Mouse (Mus musculus) myocyte (in vitro differentiated cells): ENCODE data around the gene Itm2c. TPM values are rescaled to one million over a fixed set of nuclear protein-coding genes. Genes with fewer than 3 reads are reported as not detected.

ENCODE experiments used
- H3K27me3 ChIP-seq: one replicate; pipeline ENCODE4 v1.6.1; 2011; ENCODE audit not compliant: control insufficient read depth, insufficient read depth, insufficient read length
- H3K36me3 ChIP-seq: one replicate; pipeline ENCODE4 v1.6.1; 2011; ENCODE audit not compliant: control insufficient read depth, insufficient read depth
- H3K4me2 ChIP-seq: one replicate; pipeline ENCODE4 v1.6.1; 2011; ENCODE audit warnings: low read depth, control low read depth
- H3K4me3 ChIP-seq: one replicate; pipeline ENCODE4 v1.5.1; 2011; ENCODE audit warnings: mild to moderate bottlenecking, control low read depth, moderate library complexity
- H3K79me2 ChIP-seq: one replicate; pipeline ENCODE4 v1.6.1; 2011; ENCODE audit not compliant: control insufficient read depth, insufficient read depth
- H3ac ChIP-seq: one replicate; pipeline ENCODE4 v1.6.1; 2011; ENCODE audit not compliant: control insufficient read depth, insufficient read length
- CEBPB ChIP-seq: IDR thresholded peaks from 2 replicates; pipeline ENCODE4 v1.6.1; 2011; ENCODE audit warnings: mild to moderate bottlenecking, moderate library complexity; ENCODE audit not compliant: poor library complexity, insufficient read depth, severe bottlenecking
- E2F4 ChIP-seq: IDR thresholded peaks from one replicate; pipeline ENCODE4 v1.6.1; 2011; ENCODE audit warnings: mild to moderate bottlenecking, control low read depth, moderate library complexity; ENCODE audit not compliant: insufficient read depth
- MAX ChIP-seq: IDR thresholded peaks from one replicate; pipeline ENCODE4 v1.6.1; 2011; ENCODE audit warnings: low read depth, mild to moderate bottlenecking, control low read depth
- MYOD1 ChIP-seq, 3 experiments: IDR thresholded peaks; one replicate each; pipeline ENCODE4 v1.6.1; 2011; ENCODE audit warnings: control low read depth in 2 of 3, low read depth in 2 of 3, mild to moderate bottlenecking in 2 of 3, moderate library complexity in 1 of 3; ENCODE audit not compliant: insufficient read length in 2 of 3, control insufficient read depth in 1 of 3
- MYOG ChIP-seq, 3 experiments: IDR thresholded peaks; one replicate each; pipeline ENCODE4 v1.6.1; 2011; ENCODE audit warnings: control low read depth in 2 of 3, low read depth in 2 of 3, mild to moderate bottlenecking in 2 of 3; ENCODE audit not compliant: insufficient read length in 2 of 3, control insufficient read depth in 1 of 3, insufficient read depth in 1 of 3
- POLR2A ChIP-seq: IDR thresholded peaks from one replicate; pipeline ENCODE4 v1.6.1; 2011; ENCODE audit warnings: low read depth, mild to moderate bottlenecking, control low read depth, moderate library complexity; ENCODE audit not compliant: insufficient read length
- POLR2AphosphoS2 ChIP-seq: IDR thresholded peaks from one replicate; pipeline ENCODE4 v1.6.1; 2011; ENCODE audit warnings: low read depth, control low read depth; ENCODE audit not compliant: insufficient read length
- REST ChIP-seq: IDR thresholded peaks from one replicate; pipeline ENCODE4 v1.6.1; 2011; ENCODE audit warnings: mild to moderate bottlenecking, control low read depth, moderate library complexity; ENCODE audit not compliant: insufficient read depth, insufficient read length
- SRF ChIP-seq: IDR thresholded peaks from one replicate; pipeline ENCODE4 v1.6.1; 2011; ENCODE audit warnings: low read depth; ENCODE audit not compliant: control insufficient read depth, insufficient read length
- TCF12 ChIP-seq: IDR thresholded peaks from one replicate; pipeline ENCODE4 v1.6.1; 2011; ENCODE audit warnings: mild to moderate bottlenecking, control low read depth; ENCODE audit not compliant: poor library complexity, insufficient read depth, severe bottlenecking
- TCF3 ChIP-seq: IDR thresholded peaks from one replicate; pipeline ENCODE4 v1.6.1; 2011; ENCODE audit warnings: low read depth, control low read depth; ENCODE audit not compliant: insufficient read length
- USF1 ChIP-seq: IDR thresholded peaks from one replicate; pipeline ENCODE4 v1.6.1; 2011; ENCODE audit warnings: low read depth, mild to moderate bottlenecking, control low read depth, moderate library complexity
- polyA plus RNA-seq: library from polyadenylated mRNA; unstranded; fragments of >200 nt; fragmentation: generic; extraction: Trizol; gene quantifications from one replicate; pipeline ENCODE4 v1.2.1, GENCODE M21; 2012; ENCODE audit warnings: missing spikeins

The Itm2c gene
- polyA plus RNA-seq, 1 experiment, result 86.6 TPM

DNA sequence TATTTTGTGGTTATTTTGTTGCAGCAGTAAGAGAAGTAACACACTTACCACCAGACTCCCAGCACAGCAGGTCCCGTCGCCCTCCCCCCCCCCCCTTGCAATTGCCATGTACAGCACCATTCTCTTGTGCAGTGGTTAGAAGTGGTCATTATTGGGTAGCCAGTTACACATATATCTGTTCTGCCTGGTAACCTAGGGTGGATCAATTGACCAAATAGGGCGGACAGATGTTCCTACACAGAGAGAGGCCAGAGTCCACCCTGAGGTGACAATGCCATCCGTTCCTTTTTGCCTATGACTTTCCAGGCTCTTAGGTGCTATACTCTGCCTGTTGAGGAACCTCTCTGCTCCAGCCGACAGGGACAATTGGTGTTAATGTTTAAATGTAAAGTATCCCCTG lies 31.1 kb downstream of the Itm2c start:
- Histone ChIP-seq H3ac (no peak overlapping the region), H3K27me3 (peaks cover 12% of the 10 kb centered on the region), H3K4me3 (no peak overlapping the region), H3K4me2 (no peak overlapping the region), H3K36me3 (no peaks in the 10 kb centered on the region), H3K79me2 (no peaks in the 10 kb centered on the region)
- TF ChIP-seq SRF (no peak), MAX (no peak), USF1 (no peak), E2F4 (no peak), TCF12 (no peak), TCF3 (no peak), REST (no peak), MYOG (IDR thresholded peaks at IDR 0.05; ENCODE audit: control insufficient read depth in 1 of 3, insufficient read depth in 1 of 3, insufficient read length in 2 of 3, low read depth in 2 of 3) (no peak), POLR2A (no peak), POLR2AphosphoS2 (no peak), CEBPB (no peak), MYOD1 (IDR thresholded peaks at IDR 0.05; ENCODE audit: control insufficient read depth in 1 of 3, insufficient read length in 2 of 3, low read depth in 2 of 3) (no peak)

DNA sequence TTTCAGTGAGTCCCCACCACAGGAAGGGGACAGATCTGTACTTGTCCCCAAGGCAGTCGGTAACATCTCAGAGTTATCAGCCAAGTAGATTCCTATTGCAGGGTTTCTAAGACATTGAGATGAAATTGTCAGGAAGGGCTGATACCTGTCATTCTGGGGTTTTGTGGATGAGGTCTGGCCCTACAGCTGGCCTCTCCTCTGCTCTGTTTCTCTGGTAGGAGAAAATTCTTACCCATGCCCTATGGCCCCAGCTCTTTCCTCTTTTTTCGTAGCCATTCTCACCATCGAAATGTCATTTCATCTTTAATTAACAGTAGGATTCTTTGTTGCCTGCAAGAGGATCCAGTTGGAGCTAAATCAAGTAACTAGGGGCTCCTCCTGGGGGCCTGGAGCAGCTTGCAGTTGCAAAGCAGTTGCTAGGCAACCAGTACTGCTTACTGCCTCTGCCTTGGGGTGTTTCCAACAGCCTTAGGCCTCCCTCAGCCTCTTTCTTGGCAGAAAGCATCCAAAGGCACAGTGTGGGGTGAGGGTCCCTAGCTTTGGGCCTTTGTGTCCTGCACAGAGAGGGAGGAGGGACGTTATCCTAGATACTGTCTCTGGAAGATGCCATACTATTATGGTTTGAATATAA lies 34.1 kb downstream of the Itm2c start, which contains the start of gene 4933407L21Rik:
Gene 4933407L21Rik (plus strand): TSS at position 427 of the 631 bp plus-strand sequence.
- no peak within 1 kb of the TSS for H3K4me2 ChIP-seq
- H3K4me3 ChIP-seq, result no peak within 1 kb of the TSS
- H3ac ChIP-seq, result no peak within 1 kb of the TSS
- H3K27me3 ChIP-seq, result peaks cover 13% of the 10 kb centered on the region
- no peaks in the 10 kb centered on the region for H3K79me2 ChIP-seq
- no peaks in the 10 kb centered on the region for H3K36me3 ChIP-seq
- TF ChIP-seq E2F4, result no peak
- no peak for TF ChIP-seq TCF3
- TF ChIP-seq MYOG (IDR thresholded peaks at IDR 0.05; ENCODE audit: control insufficient read depth in 1 of 3, insufficient read depth in 1 of 3, insufficient read length in 2 of 3, low read depth in 2 of 3), result no peak
- no peak for TF ChIP-seq TCF12
- no peak for TF ChIP-seq CEBPB
- no peak for TF ChIP-seq USF1
- TF ChIP-seq MYOD1 (IDR thresholded peaks at IDR 0.05; ENCODE audit: control insufficient read depth in 1 of 3, insufficient read length in 2 of 3, low read depth in 2 of 3), result no peak
- no peak for TF ChIP-seq REST
- TF ChIP-seq MAX, result no peak
- no peak for TF ChIP-seq POLR2AphosphoS2
- no peak for TF ChIP-seq SRF
- TF ChIP-seq POLR2A, result no peak

DNA sequence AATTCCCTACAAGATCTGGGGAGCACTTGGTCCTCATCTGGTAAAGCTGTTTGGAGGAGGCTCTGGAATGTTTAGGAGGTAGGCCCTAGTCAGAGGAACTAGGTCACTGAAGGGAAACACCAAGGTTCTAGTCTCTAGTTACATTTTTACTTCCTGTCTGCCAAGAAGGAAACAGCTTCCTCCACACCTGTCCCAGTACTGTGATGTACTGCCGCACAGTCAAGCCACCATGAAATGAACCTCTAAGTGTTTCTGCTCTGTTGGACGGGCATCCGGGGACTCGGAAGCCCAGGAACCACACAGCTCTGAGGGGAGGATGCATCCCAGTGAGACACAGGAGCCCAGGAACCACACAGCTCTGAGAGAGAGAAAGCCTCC lies 34.6 kb downstream of the Itm2c start:
- Histone ChIP-seq H3K27me3 (peaks cover 13% of the 10 kb centered on the region), H3K79me2 (no peaks in the 10 kb centered on the region), H3K4me3 (no peak overlapping the region), H3K4me2 (no peak overlapping the region), H3ac (no peak overlapping the region), H3K36me3 (no peaks in the 10 kb centered on the region)
- TF ChIP-seq TCF3 (no peak), MYOD1 (IDR thresholded peaks at IDR 0.05; ENCODE audit: control insufficient read depth in 1 of 3, insufficient read length in 2 of 3, low read depth in 2 of 3) (no peak), POLR2AphosphoS2 (no peak), TCF12 (no peak), E2F4 (no peak), REST (no peak), USF1 (no peak), SRF (no peak), MYOG (IDR thresholded peaks at IDR 0.05; ENCODE audit: control insufficient read depth in 1 of 3, insufficient read depth in 1 of 3, insufficient read length in 2 of 3, low read depth in 2 of 3) (no peak), CEBPB (no peak), MAX (no peak), POLR2A (no peak)

DNA sequence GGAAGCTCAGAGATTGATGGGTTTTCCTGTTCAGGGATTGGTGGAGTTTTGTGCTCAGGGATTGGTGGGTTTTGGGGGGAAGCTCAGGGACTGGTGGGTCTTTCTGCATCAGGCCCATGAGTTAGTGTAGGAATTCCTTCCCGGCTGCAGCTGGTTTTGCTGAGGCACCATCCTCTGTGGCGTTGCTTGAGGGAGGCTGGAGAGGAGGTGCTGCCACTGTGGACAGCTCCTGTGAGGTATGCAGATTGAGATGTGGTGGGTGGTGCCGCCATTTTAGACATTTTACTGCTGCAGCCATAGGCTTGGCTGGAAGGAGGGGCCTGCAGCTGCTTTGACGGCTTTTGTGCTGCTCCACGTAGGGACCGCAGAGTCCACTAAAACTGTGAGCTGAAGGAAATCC lies 35.3 kb downstream of the Itm2c start:
- Histone ChIP-seq H3K79me2 (no peaks in the 10 kb centered on the region), H3K4me3 (no peak overlapping the region), H3ac (no peak overlapping the region), H3K4me2 (no peak overlapping the region), H3K27me3 (peaks cover 13% of the 10 kb centered on the region), H3K36me3 (no peaks in the 10 kb centered on the region)
- TF ChIP-seq TCF12 (no peak), REST (no peak), TCF3 (no peak), MYOD1 (IDR thresholded peaks at IDR 0.05; ENCODE audit: control insufficient read depth in 1 of 3, insufficient read length in 2 of 3, low read depth in 2 of 3) (no peak), POLR2AphosphoS2 (no peak), SRF (no peak), MAX (no peak), E2F4 (no peak), MYOG (IDR thresholded peaks at IDR 0.05; ENCODE audit: control insufficient read depth in 1 of 3, insufficient read depth in 1 of 3, insufficient read length in 2 of 3, low read depth in 2 of 3) (no peak), USF1 (no peak), CEBPB (no peak), POLR2A (no peak)
